Mouse (Mus musculus) splenic B cell, adult 2 months (primary cell): Measurements from ENCODE around the gene Cables2.
A peak's percentile ranks its signal among the peaks of the same experiment; 100 is the strongest.

Experiments used
- DNase-seq: peaks from one replicate; pipeline ENCODE4 v3.0.0-alpha.2; 2011; ENCODE audit warnings: low read depth, low spot score
- H3K27me3 ChIP-seq: 2 replicates; pipeline ENCODE4 v1.6.1; 2012; ENCODE audit warnings: mild to moderate bottlenecking, low read length, moderate library complexity, mixed read lengths; ENCODE audit not compliant: control insufficient read depth, poor library complexity, insufficient read depth, severe bottlenecking
- H3K36me3 ChIP-seq: 2 replicates; pipeline ENCODE4 v1.6.1; 2012; ENCODE audit warnings: mild to moderate bottlenecking, low read length, moderate library complexity, mixed read lengths; ENCODE audit not compliant: control insufficient read depth, poor library complexity, insufficient read depth, severe bottlenecking

The Cables2 gene

GRCm38 (mm10) chr2:180251838-180252237 lies 21.5 kb downstream of the Cables2 start:
- H3K36me3 ChIP-seq: no peaks in the 10 kb centered on the region
- no peak for DNase-seq
- H3K27me3 ChIP-seq: no peaks in the 10 kb centered on the region

GRCm38 (mm10) chr2:180250930-180251611 lies 22.2 kb downstream of the Cables2 start:
- no peaks in the 10 kb centered on the region for H3K27me3 ChIP-seq
- DNase-seq: peak; percentile 91
- no peaks in the 10 kb centered on the region for H3K36me3 ChIP-seq

DNA sequence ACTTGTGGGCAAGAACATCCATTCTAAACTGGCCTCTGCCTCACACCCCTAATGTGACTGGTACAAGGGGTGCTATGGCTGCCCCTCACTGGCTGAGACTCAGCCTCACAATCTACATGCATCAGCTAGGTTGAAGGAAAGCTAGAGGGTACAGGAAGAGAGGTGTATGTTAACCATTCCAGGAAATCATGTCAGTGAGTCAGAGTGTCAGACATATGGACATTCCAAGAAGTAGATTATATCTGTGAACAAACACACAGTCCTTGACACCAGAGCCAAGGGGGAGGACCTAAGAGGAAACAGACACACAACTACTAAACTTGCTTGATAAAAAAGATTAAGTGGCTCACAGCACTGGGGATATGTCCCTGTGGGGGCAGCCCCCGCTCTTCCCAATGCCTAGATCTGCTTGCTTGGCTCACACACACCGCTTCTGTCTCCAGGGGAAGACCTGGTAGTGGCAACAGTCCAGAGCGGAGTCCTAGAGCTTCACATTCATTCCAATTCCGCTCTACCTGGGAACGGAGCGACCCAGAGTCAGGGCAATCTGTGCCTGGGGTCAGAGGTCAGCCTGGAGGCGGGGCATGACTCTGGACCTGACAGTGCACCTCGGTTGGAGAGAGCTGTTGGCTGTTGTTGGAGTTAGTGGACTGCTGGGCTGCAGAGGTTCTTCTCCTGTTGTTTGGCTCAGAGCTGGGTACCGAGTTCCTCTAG lies 24.2 kb downstream of the Cables2 start:
- DNase-seq: no peak
- no peaks in the 10 kb centered on the region for H3K36me3 ChIP-seq
- H3K27me3 ChIP-seq: no peaks in the 10 kb centered on the region

GRCm38 (mm10) chr2:180247916-180248315 lies 25.4 kb downstream of the Cables2 start:
- Histone ChIP-seq H3K27me3 (no peaks in the 10 kb centered on the region), H3K36me3 (no peaks in the 10 kb centered on the region)
- no peak for DNase-seq

GRCm38 (mm10) chr2:180243108-180243507 lies 30.2 kb downstream of the Cables2 start:
- H3K27me3 ChIP-seq: no peaks in the 10 kb centered on the region
- no peaks in the 10 kb centered on the region for H3K36me3 ChIP-seq
- no peak for DNase-seq

DNA sequence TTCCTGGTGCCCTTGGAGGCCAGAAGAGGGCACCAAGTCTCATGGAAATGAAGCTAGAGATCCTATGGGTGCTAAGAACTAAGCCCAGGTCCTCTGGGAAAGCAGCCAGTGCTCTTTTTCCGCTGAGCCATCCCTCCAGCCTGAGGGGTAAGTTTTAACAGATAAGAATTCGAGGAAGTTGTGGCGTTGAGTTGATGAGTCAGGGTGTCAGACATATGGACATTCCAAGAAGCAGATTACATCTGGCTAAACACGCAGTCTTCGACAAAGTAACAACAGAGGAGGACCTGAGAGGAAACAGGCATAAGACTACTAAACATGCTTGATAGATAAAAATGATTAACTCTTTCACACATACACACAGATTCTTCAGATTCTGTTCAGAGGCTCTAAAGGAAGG lies 34.7 kb downstream of the Cables2 start:
- DNase-seq: no peak
- Histone ChIP-seq H3K27me3 (no peaks in the 10 kb centered on the region), H3K36me3 (no peaks in the 10 kb centered on the region)

DNA sequence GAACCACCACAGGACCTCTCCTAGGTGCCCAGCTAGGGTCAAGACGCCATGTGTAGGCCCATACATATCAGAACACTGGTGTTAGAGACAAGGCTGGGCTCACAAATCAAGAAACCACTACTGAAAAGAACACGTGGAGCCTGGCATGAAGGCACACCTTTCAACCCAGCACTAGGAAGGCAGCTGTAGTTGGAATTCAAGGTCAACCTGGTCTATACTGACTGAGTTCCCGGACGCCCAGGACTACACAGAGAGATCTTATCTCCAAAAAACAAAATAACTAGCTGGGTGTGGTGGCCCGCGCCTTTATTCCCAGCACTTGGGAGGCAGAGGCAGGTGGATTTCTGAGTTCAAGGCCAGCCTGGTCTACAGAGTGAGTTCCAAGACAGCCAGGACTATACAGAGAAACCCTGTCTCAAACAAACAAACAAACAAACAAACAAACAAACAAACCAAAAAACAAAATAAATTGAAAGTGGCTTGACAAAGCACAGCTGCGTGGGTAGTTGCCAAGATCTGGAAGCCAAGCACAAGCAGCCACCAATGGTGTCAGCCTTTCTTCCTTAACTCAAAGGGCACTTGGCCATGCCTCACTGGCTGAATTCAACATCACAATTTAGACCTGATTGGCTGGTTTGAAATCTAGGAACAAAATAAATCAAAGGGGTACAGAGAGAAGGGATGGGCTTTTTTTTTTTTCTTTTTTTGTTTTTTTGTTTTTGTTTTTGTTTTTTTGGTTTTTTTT lies 35.5 kb downstream of the Cables2 start:
- H3K36me3 ChIP-seq: no peaks in the 10 kb centered on the region
- no peaks in the 10 kb centered on the region for H3K27me3 ChIP-seq
- no peak for DNase-seq

DNA sequence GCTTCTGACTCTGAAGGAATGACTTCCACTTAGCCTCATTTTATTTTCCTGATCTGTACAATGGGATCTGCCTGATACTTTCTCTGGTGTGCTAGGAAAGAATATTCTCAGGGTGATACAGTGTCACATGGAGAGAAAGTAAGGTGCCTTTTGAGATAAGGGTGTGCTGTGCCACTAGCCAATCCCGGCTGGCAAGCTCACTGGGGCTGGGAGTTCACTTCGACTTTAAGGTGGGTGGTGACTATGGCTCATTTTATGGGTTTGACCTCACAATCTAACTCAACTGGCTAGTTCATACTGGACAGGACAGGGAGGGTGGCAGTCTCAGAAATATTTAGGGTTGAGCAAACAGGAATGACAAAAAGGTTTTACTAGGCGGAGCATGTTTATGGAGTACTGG lies 36.4 kb downstream of the Cables2 start:
- Histone ChIP-seq H3K27me3 (no peaks in the 10 kb centered on the region), H3K36me3 (no peaks in the 10 kb centered on the region)
- DNase-seq: no peak

- DNase-seq: no peak
- H3K36me3 ChIP-seq: no peaks in the 10 kb centered on the region
Observed at GRCm38 (mm10) chr2:180236500-180236899, 36.8 kb downstream of the Cables2 start.

DNA sequence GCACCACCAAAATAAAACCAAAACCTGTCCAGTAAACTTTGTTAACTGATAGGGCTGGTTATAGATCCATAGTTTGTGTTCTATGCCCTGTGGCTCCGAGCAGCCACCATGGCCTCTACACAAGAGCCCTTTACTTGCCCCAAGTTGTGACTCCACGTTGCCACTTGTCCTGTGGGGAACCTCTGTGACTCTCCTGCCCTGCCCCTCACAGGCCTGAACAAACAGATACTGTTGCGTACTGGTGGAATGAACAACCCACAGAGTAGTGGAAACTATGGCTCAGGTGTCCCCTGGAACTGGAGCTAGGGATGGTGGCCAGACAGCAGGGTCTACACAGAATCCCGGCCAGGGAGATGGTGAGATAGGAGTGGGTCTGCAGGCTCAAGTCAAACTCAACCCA lies 37.5 kb downstream of the Cables2 start:
- Histone ChIP-seq H3K36me3 (no peaks in the 10 kb centered on the region), H3K27me3 (no peaks in the 10 kb centered on the region)
- DNase-seq: no peak

More at GRCm38 (mm10) chr2:180236500-180236899, 36.8 kb downstream of the Cables2 start:
- H3K27me3 ChIP-seq: no peaks in the 10 kb centered on the region

- no peak for DNase-seq
- no peaks in the 10 kb centered on the region for H3K27me3 ChIP-seq
- H3K36me3 ChIP-seq: no peaks in the 10 kb centered on the region
Observed at GRCm38 (mm10) chr2:180234980-180235379, 38.3 kb downstream of the Cables2 start.

- Histone ChIP-seq H3K27me3 (no peaks in the 10 kb centered on the region), H3K36me3 (no peaks in the 10 kb centered on the region)
- DNase-seq: no peak
Observed at GRCm38 (mm10) chr2:180234353-180234752, 38.9 kb downstream of the Cables2 start.

DNA sequence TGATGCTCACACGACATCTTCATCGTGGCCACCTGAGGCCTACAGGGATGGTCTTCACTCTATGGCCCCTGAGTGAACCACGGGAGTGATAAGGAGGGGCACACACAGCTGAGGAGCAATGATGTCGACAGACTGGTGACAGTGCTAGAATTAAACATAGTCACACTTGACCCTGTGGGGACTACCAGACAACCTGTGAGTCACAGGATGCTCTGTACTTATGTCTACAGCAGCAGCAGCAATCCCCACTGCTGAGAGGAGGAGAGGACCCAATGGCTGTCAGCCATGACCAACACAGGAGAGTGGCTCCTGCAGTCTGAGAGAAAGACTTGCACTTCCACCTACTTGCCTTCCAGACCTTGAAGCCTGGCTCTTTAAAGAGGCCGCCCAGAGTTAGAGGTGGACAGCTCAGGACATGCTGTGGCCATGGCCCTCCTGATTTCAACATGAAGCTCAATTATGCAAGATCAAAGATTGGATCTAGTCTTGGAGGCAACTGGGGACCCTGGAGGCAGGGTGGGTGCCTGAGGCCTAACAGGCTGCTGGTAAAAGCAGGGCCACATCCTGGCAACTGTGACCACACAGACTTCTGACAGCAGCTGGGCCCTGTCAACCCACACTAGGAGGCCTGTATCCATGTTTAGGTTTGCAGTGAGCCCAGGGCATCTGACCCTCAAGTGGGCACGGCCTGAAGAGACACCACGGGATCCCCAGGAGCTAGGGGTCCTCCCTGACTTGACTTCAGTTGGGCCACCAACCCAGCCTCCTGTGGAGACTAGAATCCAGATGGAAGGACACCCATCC lies 40.0 kb downstream of the Cables2 start:
- Histone ChIP-seq H3K36me3 (no peaks in the 10 kb centered on the region), H3K27me3 (no peaks in the 10 kb centered on the region)
- no peak for DNase-seq

DNA sequence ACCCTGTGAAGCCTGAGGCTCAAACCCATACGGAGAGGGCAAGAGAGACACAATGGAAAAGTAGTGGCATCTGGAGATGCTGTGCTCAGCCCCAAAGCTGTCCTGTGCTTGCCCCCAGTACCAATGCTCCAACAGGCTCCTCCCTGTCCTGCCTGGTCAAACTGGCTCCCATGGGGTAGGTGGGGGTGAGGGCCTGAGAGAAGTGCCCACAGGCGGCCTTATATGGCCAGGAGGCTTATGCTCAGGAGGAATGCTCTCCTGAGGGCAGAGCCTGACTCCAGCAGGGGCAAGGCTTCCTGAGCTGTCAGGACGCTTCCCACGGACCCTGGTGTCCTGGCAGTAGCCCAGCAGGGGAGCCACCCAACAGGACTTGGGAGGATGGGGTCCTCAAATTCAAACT lies 42.8 kb downstream of the Cables2 start:
- DNase-seq: no peak
- Histone ChIP-seq H3K27me3 (no peaks in the 10 kb centered on the region), H3K36me3 (no peaks in the 10 kb centered on the region)
